Mouse (Mus musculus) lung, postnatal 25 days (tissue): ENCODE data around the gene Gm14548.
"Not testable (repeated sequence)": the region's sequence is repeated elsewhere in the genome, so short reads cannot be mapped to it uniquely, and the experiment has no call there.

ENCODE experiments used
- DNase-seq: peaks from one replicate; pipeline ENCODE4 v3.0.0; 2022; ENCODE audit warnings: low spot score

Gm14548 gene

GRCm38 (mm10) chr7:3898036-3898590 is at the start of gene Gm14548:
Gene Gm14548 (minus strand): TSS chr7:3898120.
- DNase-seq, result peak; percentile 42

- DNase-seq, result no peak
Measured at GRCm38 (mm10) chr7:3946117-3946516, 48.2 kb upstream of the Gm14548 start.

- peak; percentile 21 for DNase-seq
Measured at GRCm38 (mm10) chr7:3940915-3941314, 43.0 kb upstream of the Gm14548 start.

GRCm38 (mm10) chr7:3939866-3940525 is 42.1 kb upstream of the Gm14548 start:
- DNase-seq, result no peak

GRCm38 (mm10) chr7:3935473-3935872 is 37.6 kb upstream of the Gm14548 start:
- DNase-seq, result peak; percentile 7

- DNase-seq, result peak; percentile 24
Measured at GRCm38 (mm10) chr7:3915387-3915786, 17.5 kb upstream of the Gm14548 start, which contains the start of gene Lilra6. Gene Lilra6 (minus strand): TSS chr7:3915503.

GRCm38 (mm10) chr7:3903704-3904103 is 5.8 kb upstream of the Gm14548 start:
- DNase-seq, result no peak

- DNase-seq, result not testable (repeated sequence)
Measured at GRCm38 (mm10) chr7:3875032-3875431, 22.9 kb downstream of the Gm14548 start.

- DNase-seq, result not testable (repeated sequence)
Measured at GRCm38 (mm10) chr7:3844951-3845350, 53.0 kb downstream of the Gm14548 start, which contains the start of gene Pira2. Gene Pira2 (minus strand): TSS chr7:3845051.

GRCm38 (mm10) chr7:3837854-3838253 is 60.1 kb downstream of the Gm14548 start:
- DNase-seq, result not testable (repeated sequence)
